Mouse (Mus musculus): ENCODE data around the gene Negr1. TPM values are rescaled to one million over a fixed set of nuclear protein-coding genes. Genes with fewer than 3 reads are reported as not detected.

Gene Negr1
- total RNA-seq, 2 experiments from 2014 or later = not detected

DNA sequence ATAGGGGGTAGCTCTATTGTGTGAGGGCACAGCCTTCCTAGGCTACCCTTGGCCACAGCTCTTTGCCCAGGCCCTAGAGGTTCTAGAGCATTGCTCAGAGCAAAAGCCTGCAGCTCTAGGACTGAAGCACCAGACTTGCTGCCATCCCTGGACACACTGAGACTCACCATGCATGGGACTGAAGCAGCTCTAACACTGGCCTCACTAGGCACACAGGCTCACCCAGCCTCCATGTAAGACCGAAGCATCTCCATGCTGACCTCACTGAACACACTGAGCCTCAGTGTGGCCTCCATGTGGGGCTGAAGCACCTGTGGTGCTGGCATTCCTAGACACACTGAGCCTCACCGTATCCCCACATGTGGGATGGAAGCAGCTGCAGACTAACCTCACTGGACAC, 101.0 kb downstream of the Negr1 start:
- no peak for ATAC-seq (replicated peaks; ENCODE audit: low FRiP score, poor library complexity, severe bottlenecking)

DNA sequence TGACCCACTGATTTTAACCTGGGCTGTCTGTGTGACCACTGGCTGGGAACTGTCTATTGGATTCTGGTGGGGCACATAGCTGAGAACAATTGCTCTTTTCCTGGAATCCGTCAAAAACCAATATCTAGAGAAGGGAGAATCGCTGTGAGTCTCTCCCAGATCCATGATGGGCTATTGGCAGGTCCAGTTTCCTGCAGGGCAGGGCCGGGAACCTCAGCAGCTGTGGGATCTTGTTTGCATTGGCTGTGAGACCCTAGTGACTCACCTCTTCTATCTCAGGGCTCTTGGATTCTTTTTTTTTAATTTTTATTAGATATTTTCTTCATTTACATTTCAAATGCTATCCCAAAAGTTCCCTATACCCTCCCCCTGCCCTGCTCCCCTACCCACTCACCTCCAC, 111.0 kb downstream of the Negr1 start:
- ATAC-seq (replicated peaks; ENCODE audit: low FRiP score, poor library complexity, severe bottlenecking) = no peak

DNA sequence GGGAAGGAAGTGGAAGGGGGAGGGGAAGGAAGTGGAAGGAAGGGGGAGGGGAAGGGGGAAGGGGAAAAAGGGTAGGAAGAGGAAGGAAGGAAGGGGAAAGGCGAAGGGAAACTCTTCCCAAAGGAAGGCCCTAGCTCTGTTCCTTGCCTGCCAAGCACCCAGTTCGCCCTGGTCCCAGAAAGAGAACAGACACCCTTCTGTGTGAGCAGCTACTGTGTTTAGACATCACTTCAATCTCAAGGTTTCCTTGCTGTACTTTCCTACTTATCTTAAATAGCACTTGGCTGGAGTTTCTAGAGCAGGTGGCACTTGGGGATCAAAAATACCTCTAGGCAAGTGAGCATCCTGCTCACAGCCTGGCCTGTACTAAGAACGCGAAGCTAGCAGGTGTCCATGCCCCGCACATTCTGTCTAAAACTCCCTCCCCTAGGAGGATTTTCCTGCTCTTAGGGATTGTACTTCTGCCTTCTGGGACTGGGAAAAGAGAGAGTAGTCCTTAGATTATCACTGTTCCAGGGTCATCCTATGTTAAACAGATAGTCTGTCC, 128.5 kb downstream of the Negr1 start:
- no peak for ATAC-seq (replicated peaks; ENCODE audit: low FRiP score, poor library complexity, severe bottlenecking)

DNA sequence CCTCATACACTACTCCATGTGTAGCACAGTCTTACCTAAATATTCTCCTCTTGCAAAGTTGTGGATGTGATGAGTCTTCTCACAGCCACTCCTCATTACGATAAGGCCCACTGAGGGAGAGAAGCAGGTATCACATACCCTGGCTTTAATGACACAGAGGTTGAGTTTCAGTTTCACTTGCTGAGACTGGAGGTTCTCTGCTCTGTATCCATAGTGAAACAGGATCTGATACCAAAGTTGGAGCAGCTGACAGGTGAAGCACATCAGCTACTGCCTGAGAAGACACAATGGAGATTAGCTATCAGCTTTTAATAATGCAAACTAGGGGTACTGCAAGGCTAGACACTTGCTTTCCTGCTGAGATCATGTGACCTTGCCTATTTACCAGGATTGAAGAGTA, 137.1 kb downstream of the Negr1 start:
- ATAC-seq (replicated peaks; ENCODE audit: low FRiP score, poor library complexity, severe bottlenecking) = no peak

DNA sequence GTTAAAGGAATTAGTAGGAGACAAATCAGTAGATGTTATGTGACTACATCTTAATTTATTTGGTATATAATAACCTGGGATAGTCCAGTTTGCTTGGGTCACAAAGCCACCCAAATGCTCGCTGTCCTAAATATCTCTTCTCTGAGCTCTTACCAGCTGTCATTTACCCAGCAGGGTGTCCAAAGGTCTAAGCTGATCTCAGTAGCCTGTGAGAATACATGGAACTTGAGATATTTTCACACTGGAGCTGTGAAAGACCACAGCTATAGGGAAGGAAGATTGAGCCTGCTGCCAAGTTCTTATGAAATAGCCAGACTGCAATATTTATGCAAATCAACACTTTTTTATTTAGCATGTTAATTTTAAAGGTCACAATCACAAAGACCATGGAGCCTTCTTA, 141.6 kb downstream of the Negr1 start:
- ATAC-seq (replicated peaks; ENCODE audit: low FRiP score, poor library complexity, severe bottlenecking) = no peak

DNA sequence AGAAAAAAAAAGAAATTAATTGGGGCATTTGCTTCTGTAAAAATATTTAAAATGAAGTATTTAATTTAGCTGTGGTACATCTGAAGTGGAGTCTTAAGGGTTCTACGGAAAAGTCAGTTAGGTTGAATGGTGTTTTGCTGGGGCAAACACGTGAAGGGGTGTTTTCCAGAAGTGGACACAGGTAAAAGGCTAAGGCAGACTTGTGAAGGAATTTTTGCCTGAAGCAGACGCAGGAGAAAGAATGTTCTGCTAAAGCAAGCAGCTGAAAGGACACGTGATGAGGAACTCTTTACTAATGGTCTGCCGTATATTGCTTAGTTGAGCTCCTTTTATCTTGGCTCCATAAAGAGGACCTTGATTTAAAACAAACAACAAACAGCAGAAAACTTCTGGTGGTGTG, 148.6 kb downstream of the Negr1 start:
- ATAC-seq (replicated peaks; ENCODE audit: low FRiP score, poor library complexity, severe bottlenecking) = no peak

DNA sequence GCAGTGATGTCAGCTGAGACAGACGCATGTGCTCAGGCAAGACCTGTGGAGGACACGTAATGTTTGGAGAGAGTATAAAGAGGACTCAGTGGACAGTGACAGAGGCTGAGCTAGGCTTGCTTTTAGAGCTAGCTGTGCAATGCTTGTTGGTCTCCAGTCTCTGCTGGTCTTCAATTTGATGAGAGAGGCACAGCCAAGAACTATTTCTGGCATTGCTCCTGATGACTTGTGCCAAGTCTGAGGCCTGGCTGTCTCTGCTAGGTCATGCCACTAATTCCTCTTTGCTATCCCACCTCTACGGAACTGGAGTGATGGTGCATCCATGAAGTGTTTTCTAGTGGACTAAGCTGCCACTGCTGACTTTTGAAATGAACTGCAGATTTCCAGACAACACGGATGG, 149.1 kb downstream of the Negr1 start:
- ATAC-seq (replicated peaks; ENCODE audit: low FRiP score, poor library complexity, severe bottlenecking) = no peak

DNA sequence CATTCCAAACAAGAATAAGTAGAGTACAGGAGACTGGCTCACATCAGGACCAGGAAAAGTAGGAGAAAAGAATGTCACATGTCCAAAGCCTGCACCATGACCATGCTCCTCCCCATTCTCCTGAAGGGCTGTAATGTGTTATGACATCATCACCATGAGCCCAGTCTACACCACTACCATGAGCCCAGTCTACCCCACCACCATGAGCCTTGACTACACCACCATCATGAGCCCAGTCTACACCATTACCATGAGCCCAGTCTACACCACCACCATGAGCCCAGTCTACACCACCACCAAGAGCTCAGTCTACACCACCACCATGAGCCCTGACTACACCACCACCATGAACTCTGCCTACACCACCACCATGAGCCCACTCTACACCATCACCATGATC, 174.7 kb downstream of the Negr1 start:
- ATAC-seq (replicated peaks; ENCODE audit: low FRiP score, poor library complexity, severe bottlenecking) = no peak

DNA sequence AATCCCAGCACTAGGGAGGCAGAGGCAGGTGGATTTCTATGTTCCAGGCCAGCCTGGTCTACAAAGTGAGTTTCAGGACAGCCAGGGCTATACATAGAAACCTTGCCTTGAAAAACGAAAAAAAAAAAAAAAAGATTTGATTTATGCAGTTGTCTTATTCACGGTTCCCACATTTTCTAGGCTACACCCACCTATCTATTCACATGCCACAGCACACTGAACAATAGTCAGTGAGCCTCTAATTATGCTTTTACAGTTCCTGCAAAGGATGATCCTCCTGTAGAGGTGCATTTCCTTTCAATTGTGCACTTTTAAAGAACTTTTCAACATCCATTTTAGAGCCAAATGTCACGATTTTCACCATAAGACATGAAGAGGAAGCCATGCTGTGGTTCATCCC, 177.9 kb downstream of the Negr1 start:
- ATAC-seq (replicated peaks; ENCODE audit: low FRiP score, poor library complexity, severe bottlenecking) = no peak

DNA sequence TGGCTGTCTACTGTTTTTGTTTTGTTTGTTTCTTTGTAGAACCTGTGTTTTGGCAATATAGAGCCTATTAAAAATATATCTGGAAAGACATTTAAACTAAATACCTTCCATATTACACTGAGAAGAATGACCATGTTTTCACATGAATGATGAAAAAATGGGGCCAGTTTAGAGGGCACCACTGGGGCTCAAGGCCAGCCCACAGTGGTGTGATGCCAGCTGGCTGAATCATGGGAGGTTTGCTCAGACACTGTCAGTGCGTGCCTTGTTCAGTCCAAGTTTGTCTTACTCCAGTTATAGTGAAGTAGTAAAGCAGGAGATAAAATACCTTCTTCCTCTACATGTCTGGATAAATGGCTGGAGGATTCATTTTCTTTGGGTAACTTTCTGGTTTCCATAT, 181.7 kb downstream of the Negr1 start:
- no peak for ATAC-seq (replicated peaks; ENCODE audit: low FRiP score, poor library complexity, severe bottlenecking)

DNA sequence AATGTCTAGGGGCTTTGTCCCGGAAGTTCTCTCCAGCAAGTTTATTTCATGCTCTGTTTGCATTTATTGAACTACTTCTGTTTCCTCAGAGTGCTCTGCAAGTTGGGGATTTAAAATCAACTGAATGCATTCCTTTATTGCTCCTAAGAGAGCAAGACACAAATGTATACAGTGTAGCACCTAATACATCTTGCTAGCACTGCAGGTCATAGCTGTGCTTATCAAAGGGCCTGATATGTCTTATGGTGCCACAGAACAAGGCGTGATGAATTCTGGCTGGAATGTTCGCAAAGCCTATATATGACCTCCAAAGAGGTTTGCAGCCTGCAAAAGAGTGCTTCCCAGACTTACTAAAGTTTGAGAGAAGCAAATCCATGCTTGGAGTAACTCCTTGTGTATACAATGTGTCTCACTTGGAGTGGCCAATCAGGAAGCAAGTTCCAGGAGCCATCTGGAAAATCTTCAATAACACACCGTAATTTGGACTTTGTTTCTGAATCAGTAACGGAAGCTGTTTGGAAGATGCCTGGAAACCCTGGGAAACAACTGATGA, 183.7 kb downstream of the Negr1 start:
- ATAC-seq (replicated peaks; ENCODE audit: low FRiP score, poor library complexity, severe bottlenecking) = no peak

DNA sequence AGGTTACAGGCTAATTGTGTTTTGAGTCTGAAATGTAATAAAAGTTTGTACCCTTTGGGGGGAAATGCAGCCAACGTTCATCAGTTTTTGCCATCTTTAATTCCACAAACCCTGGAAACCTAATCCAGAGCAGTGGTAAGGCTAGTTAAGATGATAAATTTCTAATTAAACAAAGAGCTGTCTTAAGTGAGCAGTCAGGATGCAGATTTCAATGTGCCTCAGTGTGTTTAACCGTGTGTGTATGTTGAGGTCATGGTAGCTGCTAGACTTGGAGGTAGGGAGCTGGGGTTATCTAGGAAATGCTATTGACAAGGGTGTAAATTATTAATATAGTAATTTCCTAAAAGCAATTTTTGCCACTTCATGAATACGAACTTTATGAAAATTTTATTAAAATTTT, 185.9 kb downstream of the Negr1 start:
- ATAC-seq (replicated peaks; ENCODE audit: low FRiP score, poor library complexity, severe bottlenecking) = no peak

DNA sequence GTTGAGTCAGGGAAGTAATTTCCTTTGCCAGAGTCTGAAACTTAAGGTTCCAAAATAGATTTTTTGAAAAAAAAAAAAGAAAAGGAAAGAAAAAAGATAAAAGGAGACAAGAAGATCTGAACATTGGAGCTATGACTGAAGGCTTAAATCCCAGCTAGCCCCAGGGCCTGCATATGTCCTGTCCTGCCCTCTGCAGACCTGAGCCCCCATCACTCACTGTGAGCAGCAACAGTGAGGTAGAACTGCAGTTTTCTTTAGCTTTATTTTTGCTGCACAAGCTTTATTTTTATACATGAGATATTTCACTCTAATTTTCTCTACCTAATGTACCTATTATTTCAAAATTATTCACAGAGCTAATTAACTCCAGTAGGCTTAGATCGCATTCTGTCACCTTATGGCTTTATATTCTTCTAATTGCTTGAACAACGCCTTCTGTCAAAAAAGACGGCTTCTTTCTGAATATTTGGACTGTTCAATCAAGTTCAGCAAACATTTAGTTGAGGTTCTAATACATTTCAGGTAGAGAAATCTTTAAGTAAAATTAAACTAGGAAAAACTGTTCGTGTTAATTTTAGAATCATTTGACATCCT, 192.3 kb downstream of the Negr1 start:
- no peak for ATAC-seq (replicated peaks; ENCODE audit: low FRiP score, poor library complexity, severe bottlenecking)

DNA sequence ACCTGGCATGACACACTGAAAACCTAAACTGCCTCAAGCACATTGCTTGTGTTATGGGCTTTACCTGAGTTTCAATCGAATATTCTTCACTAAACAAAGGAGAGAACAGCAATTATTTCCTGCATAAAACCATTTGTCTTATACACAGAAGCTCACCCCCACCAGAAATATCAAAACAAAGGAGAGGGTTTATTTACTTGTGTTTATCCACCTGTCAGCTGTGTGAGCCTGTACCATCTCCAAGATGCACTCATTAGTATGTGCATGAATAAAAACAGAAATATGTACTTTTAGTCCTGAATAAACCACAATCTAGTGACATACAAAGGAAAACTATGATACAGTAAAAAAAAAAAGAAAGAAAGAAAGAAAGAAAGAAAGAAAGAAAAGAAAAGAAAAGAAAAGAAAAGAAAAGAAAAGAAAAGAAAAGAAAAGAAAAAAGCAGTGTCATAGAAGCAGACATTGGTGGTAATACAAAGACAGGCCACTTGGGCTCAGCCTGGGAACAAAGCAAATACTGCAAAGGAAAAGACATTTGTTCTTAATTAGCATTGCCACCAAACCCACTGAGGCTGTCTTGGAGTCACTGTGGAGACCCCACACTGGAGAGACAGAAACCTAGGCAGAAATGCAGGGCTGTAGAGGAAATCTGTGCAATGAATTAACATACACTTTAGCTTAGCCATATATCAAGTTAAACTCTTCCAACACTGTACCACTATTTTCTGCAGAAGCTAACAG, 193.4 kb downstream of the Negr1 start:
- ATAC-seq (replicated peaks; ENCODE audit: low FRiP score, poor library complexity, severe bottlenecking) = no peak

DNA sequence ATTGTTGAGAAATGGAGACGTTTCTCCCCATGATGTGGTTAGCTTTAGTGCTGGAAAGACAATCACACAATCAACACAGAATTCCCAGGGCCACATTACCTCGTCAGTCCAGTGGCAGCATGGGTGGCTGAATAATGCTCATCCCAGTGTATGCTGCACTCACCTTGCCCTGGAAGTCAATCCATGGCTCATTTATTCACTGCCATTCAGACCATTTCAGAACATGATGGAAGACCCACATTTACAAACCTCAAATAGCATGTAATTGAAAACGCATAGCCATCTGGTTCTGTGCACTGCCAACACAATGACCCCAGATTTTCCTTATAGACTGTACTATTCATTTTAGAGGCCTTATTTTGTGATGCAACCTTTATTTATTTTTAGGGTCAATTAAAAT, 203.4 kb downstream of the Negr1 start:
- ATAC-seq (replicated peaks; ENCODE audit: low FRiP score, poor library complexity, severe bottlenecking) = no peak

DNA sequence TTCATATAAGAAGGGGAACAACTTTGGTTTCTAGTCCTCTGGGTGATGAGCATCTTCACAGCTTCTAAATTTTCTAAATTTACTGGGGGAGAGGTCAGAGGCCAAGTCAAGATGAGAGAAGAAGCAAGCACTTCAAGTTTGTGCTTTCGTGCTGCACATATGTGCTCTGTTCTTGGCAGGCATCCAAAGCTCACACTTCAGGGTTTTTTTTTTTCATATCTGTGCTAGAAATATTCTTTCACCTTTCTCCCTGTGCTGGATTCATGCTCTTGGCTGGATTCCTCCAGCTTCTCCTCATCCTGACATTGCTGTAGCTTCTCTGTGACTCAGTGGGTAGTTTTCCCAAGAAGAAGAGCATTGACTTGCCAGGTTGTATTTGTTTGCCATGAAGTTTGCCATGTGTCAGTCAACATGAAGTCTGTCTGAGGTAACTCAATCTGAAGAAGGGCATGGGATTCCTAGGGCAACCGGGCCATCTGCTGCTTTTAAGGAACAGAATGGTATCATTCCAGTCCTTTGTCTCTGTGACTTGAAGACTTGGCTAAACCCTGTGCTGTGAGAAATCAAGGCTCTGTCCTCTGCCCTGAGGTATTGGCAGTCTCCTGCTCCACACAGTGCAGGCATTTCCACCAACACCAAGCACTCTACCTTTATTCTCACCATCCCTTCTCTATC, 204.7 kb downstream of the Negr1 start:
- no peak for ATAC-seq (replicated peaks; ENCODE audit: low FRiP score, poor library complexity, severe bottlenecking)

DNA sequence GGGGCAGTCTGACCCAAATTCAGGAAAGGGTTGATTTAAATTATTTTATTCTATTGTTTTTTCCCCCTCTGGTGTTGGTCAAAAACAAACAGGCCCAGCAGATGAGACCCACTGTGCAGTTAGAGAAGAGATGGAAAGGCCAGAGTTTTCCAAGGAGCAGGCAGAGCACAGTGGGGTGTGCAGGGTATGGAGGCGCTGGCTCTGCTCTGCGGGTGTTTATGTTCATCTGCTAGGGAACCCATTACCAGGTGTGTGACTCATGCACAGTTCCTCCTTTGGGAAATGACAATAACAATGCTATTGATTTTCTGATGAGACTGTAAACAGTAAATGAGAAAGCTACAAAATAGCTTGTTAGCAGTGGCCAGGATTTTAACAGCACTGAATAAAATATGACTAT, 210.0 kb downstream of the Negr1 start:
- ATAC-seq (replicated peaks; ENCODE audit: low FRiP score, poor library complexity, severe bottlenecking) = no peak

DNA sequence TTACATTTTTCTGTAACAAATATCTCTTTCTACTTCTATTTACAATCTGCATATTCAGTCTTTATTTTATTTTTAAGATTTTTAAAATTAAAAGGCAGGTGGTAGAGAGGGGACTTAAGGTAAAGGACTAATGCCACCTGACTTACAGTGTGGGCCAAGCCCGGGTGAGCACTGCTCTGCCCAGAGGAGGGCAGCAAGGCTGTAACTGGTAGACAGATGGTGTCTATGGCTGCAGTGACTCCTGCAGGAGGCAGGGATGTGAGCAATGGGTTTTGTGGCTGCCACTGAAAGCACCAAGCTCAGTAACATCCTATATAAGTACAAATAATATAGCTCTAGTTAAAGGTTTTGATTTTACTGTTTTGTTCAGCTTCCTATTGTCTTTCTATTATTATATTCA, 210.5 kb downstream of the Negr1 start:
- no peak for ATAC-seq (replicated peaks; ENCODE audit: low FRiP score, poor library complexity, severe bottlenecking)

DNA sequence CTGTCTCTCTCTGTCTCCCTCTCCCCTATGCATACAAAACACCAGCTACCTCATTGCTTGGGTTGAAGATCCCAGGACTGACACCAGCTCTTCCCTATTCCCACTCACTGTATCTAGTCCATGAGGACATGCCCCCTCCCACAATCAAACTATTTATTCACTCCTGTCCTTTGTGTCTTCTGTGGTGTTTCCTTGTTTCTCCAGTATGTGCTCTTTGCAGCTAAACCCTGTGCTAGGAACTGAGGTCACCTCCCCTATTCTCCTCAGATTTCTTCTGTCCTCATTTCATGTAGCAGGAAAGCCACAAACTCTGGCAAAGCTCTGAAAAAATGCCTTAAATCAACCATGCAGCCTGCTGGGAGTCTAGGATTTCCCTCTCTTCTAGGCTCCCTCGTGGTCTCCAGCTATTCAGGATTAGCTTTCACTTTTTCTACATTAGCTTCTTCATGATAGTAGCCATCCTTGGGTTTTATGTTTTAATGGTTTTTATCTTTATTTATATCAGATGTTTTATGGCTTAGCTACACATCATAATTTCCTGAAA, 222.8 kb downstream of the Negr1 start:
- ATAC-seq (replicated peaks; ENCODE audit: low FRiP score, poor library complexity, severe bottlenecking) = no peak

DNA sequence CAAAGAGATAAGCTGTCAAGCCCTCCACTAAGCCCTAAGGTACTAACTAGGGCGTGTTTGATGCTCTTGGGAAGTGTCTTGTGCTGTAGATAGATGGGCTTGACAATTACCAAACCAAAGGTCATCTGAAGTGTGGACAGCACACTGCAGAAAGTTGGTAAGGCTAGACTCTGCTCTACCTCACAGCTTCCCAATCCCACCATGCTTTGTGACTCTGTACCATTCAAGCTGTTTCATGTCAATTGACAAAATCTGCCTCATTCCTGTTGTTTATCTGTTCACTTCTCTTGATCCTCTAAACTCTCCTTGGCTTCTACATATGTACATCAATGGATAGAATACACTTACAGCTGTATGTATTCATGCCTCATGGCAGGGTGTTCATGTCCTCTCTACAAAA, 224.8 kb downstream of the Negr1 start:
- no peak for ATAC-seq (replicated peaks; ENCODE audit: low FRiP score, poor library complexity, severe bottlenecking)

DNA sequence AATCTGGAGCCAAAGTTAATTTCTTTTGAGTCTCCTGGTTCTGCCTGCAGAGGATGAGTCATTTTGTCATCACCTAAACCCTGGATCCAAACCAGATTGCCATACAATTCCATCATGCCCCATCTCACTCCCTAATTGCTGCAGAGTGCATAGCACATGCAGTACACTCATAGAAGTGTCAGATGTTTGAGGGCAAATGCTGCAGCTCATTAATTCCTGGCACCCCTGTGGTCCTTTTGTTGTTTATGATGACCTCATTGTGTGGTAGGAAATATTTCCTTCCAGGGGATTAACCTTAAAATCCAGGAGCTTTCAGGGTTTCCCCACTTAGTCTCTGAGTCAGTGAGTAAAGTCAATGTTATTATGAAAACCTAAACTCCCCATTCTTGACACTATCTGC, 229.6 kb downstream of the Negr1 start:
- ATAC-seq (replicated peaks; ENCODE audit: low FRiP score, poor library complexity, severe bottlenecking) = no peak
